Mouse (Mus musculus) testis, adult 2 months (tissue): ENCODE results near the gene Scnn1a.

Experiments
- CTCF ChIP-seq: fragments of 200-500 bp; IDR thresholded peaks from 2 replicates; pipeline ENCODE4 v1.5.1; 2012; ENCODE audit warnings: low read depth, mild to moderate bottlenecking, inconsistent platforms, low read length, moderate library complexity; ENCODE audit not compliant: control insufficient read depth, insufficient read depth, insufficient replicate concordance
- POLR2A ChIP-seq: fragments of 200-500 bp; IDR thresholded peaks from 2 replicates; pipeline ENCODE4 v1.6.1; 2012; ENCODE audit warnings: low read depth, mild to moderate bottlenecking, inconsistent platforms, low read length, moderate library complexity; ENCODE audit not compliant: control insufficient read depth

DNA sequence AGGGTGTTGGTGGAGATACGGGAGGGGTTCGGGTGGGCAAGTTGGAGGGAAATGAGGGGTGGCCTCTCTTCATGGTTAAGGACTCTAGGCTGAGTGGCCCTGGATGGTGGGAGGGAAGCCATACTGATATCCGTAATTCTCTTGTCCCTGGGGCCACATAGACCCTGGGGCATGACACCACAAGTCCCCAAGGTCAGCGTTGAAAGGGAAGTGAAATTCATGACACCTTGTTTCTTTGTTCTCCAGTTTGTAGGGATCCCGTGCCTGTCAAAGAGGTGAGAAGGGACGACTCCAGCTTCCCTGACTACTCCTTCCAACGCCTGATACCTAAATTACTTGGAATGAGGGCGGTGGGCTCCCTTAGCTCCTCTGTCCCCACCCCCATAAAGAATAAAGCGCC is 40.4 kb downstream of the Scnn1a start:
- TF ChIP-seq POLR2A (no peak), CTCF (no peak)
